Mouse (Mus musculus): ENCODE measurements around the gene Pkd1l3. TPM values are rescaled to one million over a fixed set of nuclear protein-coding genes. Genes with fewer than 3 reads are reported as not detected.

Gene Pkd1l3
- polyA plus RNA-seq, 1 experiment, result not detected

- Histone ChIP-seq H3K4me3 (ENCODE audit: insufficient read depth, poor library complexity, severe bottlenecking) (no peak overlapping the region), H3K36me3 (ENCODE audit: control insufficient read depth, insufficient read depth) (peaks cover 68% of the 10 kb centered on the region), H3K79me3 (ENCODE audit: low read depth) (no peaks in the 10 kb centered on the region)
Observed at GRCm38 (mm10) chr8:109712521-109712920, 98.2 kb downstream of the Pkd1l3 start.

GRCm38 (mm10) chr8:109714961-109715360 lies 100.6 kb downstream of the Pkd1l3 start:
- H3K4me3 ChIP-seq (ENCODE audit: insufficient read depth, poor library complexity, severe bottlenecking), result no peak overlapping the region
- no peaks in the 10 kb centered on the region for H3K27me3 ChIP-seq (ENCODE audit: control insufficient read depth, insufficient read depth, insufficient read length)
- H3K36me3 ChIP-seq (ENCODE audit: control insufficient read depth, insufficient read depth), result peaks cover 68% of the 10 kb centered on the region
- no peaks in the 10 kb centered on the region for H3K79me2 ChIP-seq (ENCODE audit: control insufficient read depth, insufficient read depth)
- no peaks in the 10 kb centered on the region for H3K79me3 ChIP-seq (ENCODE audit: low read depth)
- H3ac ChIP-seq (ENCODE audit: control insufficient read depth, insufficient read length, low read depth), result no peak overlapping the region
- no peak for TF ChIP-seq MAX (IDR thresholded peaks at IDR 0.05)
- TF ChIP-seq CEBPB (IDR thresholded peaks at IDR 0.05; ENCODE audit: low read depth), result no peak
- no peak for TF ChIP-seq MYOD1 (IDR thresholded peaks at IDR 0.05; ENCODE audit: control insufficient read depth, insufficient read length, low read depth)
- no peak for TF ChIP-seq CTCF (IDR thresholded peaks at IDR 0.05; ENCODE audit: control insufficient read depth, insufficient read depth, insufficient read length)
- TF ChIP-seq MYOG (IDR thresholded peaks at IDR 0.05; ENCODE audit: control insufficient read depth, extremely low read depth, insufficient read length), result no peak
- no peak for TF ChIP-seq USF1 (IDR thresholded peaks at IDR 0.05; ENCODE audit: low read depth)
- no peak for TF ChIP-seq FOSL1 (IDR thresholded peaks at IDR 0.05; ENCODE audit: insufficient read depth, low read length, poor library complexity, severe bottlenecking)

More at GRCm38 (mm10) chr8:109712521-109712920, 98.2 kb downstream of the Pkd1l3 start:
- H3ac ChIP-seq (ENCODE audit: control insufficient read depth, insufficient read length, low read depth), result no peak overlapping the region
- H3K79me2 ChIP-seq (ENCODE audit: control insufficient read depth, insufficient read depth), result peaks cover 6% of the 10 kb centered on the region
- H3K27me3 ChIP-seq (ENCODE audit: control insufficient read depth, insufficient read depth, insufficient read length), result no peaks in the 10 kb centered on the region
- TF ChIP-seq CEBPB (IDR thresholded peaks at IDR 0.05; ENCODE audit: low read depth), result no peak
- no peak for TF ChIP-seq MYOG (IDR thresholded peaks at IDR 0.05; ENCODE audit: control insufficient read depth, extremely low read depth, insufficient read length)
- no peak for TF ChIP-seq CTCF (IDR thresholded peaks at IDR 0.05; ENCODE audit: control insufficient read depth, insufficient read depth, insufficient read length)
- no peak for TF ChIP-seq MAX (IDR thresholded peaks at IDR 0.05)
- no peak for TF ChIP-seq FOSL1 (IDR thresholded peaks at IDR 0.05; ENCODE audit: insufficient read depth, low read length, poor library complexity, severe bottlenecking)
- no peak for TF ChIP-seq USF1 (IDR thresholded peaks at IDR 0.05; ENCODE audit: low read depth)
- no peak for TF ChIP-seq MYOD1 (IDR thresholded peaks at IDR 0.05; ENCODE audit: control insufficient read depth, insufficient read length, low read depth)

Other genes with a start within 250 kb of the Pkd1l3 start
- gene Pmfbp1, start 120.5 kb upstream of the Pkd1l3 start, polyA plus RNA-seq (2012; fragmentation: generic; extraction: Trizol), result not detected
- 30.5 TPM for gene Dhx38, start 48.7 kb upstream of the Pkd1l3 start, polyA plus RNA-seq (2012; fragmentation: generic; extraction: Trizol)
- 7.5 TPM for gene Txnl4b, start 48.6 kb upstream of the Pkd1l3 start, polyA plus RNA-seq (2012; fragmentation: generic; extraction: Trizol)
- not detected for gene Hp, start 35.3 kb upstream of the Pkd1l3 start, polyA plus RNA-seq (2012; fragmentation: generic; extraction: Trizol)
- 21.9 TPM for gene Dhodh, start 5.8 kb upstream of the Pkd1l3 start, polyA plus RNA-seq (2012; fragmentation: generic; extraction: Trizol)
- 49.7 TPM for gene Ist1, start 78.7 kb downstream of the Pkd1l3 start, polyA plus RNA-seq (2012; fragmentation: generic; extraction: Trizol)
- 9.9 TPM for gene Zfp821, start 91.0 kb downstream of the Pkd1l3 start, polyA plus RNA-seq (2012; fragmentation: generic; extraction: Trizol)
- gene Atxn1l, start 123.2 kb downstream of the Pkd1l3 start, polyA plus RNA-seq (2012; fragmentation: generic; extraction: Trizol), result 12.0 TPM
- gene Ap1g1, start 164.0 kb downstream of the Pkd1l3 start, polyA plus RNA-seq (2012; fragmentation: generic; extraction: Trizol), result 25.6 TPM

Data from C2C12 (cell line).